Mouse (Mus musculus) inflammation-experienced regulatory T-cells, adult 6 months (primary cell): Measurements from ENCODE around the gene Cntf. TPM values are rescaled to one million over a fixed set of nuclear protein-coding genes. Genes with fewer than 3 reads are reported as not detected.
"Not testable (repeated sequence)": the region's sequence is repeated elsewhere in the genome, so short reads cannot be mapped to it uniquely, and the experiment has no call there.

Source experiments
- ATAC-seq: one replicate; pipeline ENCODE4 v1.8.0; 2017
- polyA plus RNA-seq, 3 experiments: library from polyadenylated mRNA; unstranded; fragments of 100-300 nt; shearing (Covaris generic); gene quantifications; one replicate each; pipeline ENCODE4 v1.2.1; 2017

The Cntf gene
- polyA plus RNA-seq, 3 experiments from 2014 or later = 2.4 to 4.2 (median 3.7) TPM

- ATAC-seq = no peak
Observed at GRCm38 (mm10) chr19:12762212-12763130, 3.0 kb downstream of the Cntf start.

- no peak for ATAC-seq
Observed at GRCm38 (mm10) chr19:12759656-12760055, 5.8 kb downstream of the Cntf start.

- ATAC-seq = no peak
Observed at GRCm38 (mm10) chr19:12758936-12759478, 6.4 kb downstream of the Cntf start.

- no peak for ATAC-seq
Observed at GRCm38 (mm10) chr19:12756286-12756685, 9.1 kb downstream of the Cntf start.

GRCm38 (mm10) chr19:12731950-12732349 lies 33.5 kb downstream of the Cntf start:
- no peak for ATAC-seq

GRCm38 (mm10) chr19:12731036-12731435 lies 34.4 kb downstream of the Cntf start:
- ATAC-seq = no peak

- ATAC-seq = no peak
Observed at GRCm38 (mm10) chr19:12725851-12726250, 39.6 kb downstream of the Cntf start.

- ATAC-seq = no peak
Observed at GRCm38 (mm10) chr19:12722308-12722707, 43.1 kb downstream of the Cntf start.

GRCm38 (mm10) chr19:12721596-12721995 lies 43.8 kb downstream of the Cntf start:
- not testable (repeated sequence) for ATAC-seq

- ATAC-seq = not testable (repeated sequence)
Observed at GRCm38 (mm10) chr19:12720919-12721318, 44.5 kb downstream of the Cntf start.

- ATAC-seq = no peak
Observed at GRCm38 (mm10) chr19:12720463-12720862, 45.0 kb downstream of the Cntf start.

- ATAC-seq = no peak
Observed at GRCm38 (mm10) chr19:12719189-12719588, 46.2 kb downstream of the Cntf start.

Other genes starting within 250 kb of the Cntf start
- 10 to 100 TPM; 38.8 to 73.2 (median 42.7) TPM for gene Fam111a, start 219.9 kb downstream of the Cntf start, polyA plus RNA-seq
- not detected for gene Gm4952, start 165.7 kb downstream of the Cntf start, polyA plus RNA-seq
- gene Glyat, start 132.3 kb downstream of the Cntf start, polyA plus RNA-seq = not detected
- not detected for gene Olfr1442, start 95.2 kb downstream of the Cntf start, polyA plus RNA-seq
- gene Olfr1443, start 87.5 kb downstream of the Cntf start, polyA plus RNA-seq = not detected
- not detected for gene Keg1, start 69.8 kb downstream of the Cntf start, polyA plus RNA-seq
- 10 to 100 TPM; 17.7 to 22.3 (median 19.1) TPM for gene Zfp91, start 30.5 kb upstream of the Cntf start, polyA plus RNA-seq
- gene Lpxn, start 30.6 kb upstream of the Cntf start, polyA plus RNA-seq = 100 to 1,000 TPM; 257 to 302 (median 261) TPM
- gene Gm5244, start 81.0 kb upstream of the Cntf start, polyA plus RNA-seq = under 1 TPM; 0.47 to 0.91 (median 0.54) TPM
- 1 to 10 TPM in 1 of 3 experiments, under 1 TPM in 2; 0.70 to 1.3 (median 0.74) TPM for gene Olfr1444, start 91.7 kb upstream of the Cntf start, polyA plus RNA-seq
- gene Olfr1445, start 118.2 kb upstream of the Cntf start, polyA plus RNA-seq = not detected
- not detected for gene Olfr1446, start 127.9 kb upstream of the Cntf start, polyA plus RNA-seq
- gene Olfr1447, start 138.1 kb upstream of the Cntf start, polyA plus RNA-seq = not detected
- not detected for gene Olfr1448, start 158.8 kb upstream of the Cntf start, polyA plus RNA-seq
- gene Olfr1449, start 165.2 kb upstream of the Cntf start, polyA plus RNA-seq = not detected
- not detected for gene Olfr1450, start 184.6 kb upstream of the Cntf start, polyA plus RNA-seq
- gene Olfr1451, start 229.4 kb upstream of the Cntf start, polyA plus RNA-seq = not detected